Mouse (Mus musculus) ES-E14 (cell line): ENCODE results near the gene Fitm1.

Source experiments
- HCFC1 ChIP-seq: IDR thresholded peaks from 2 replicates; pipeline ENCODE4 v1.6.1; 2012; ENCODE audit warnings: low read length, inconsistent platforms, borderline replicate concordance; ENCODE audit not compliant: insufficient read depth
- ZC3H11A ChIP-seq: IDR thresholded peaks from 2 replicates; pipeline ENCODE4 v1.6.1; 2012; ENCODE audit warnings: low read depth, mild to moderate bottlenecking, inconsistent platforms, low read length, borderline replicate concordance

DNA sequence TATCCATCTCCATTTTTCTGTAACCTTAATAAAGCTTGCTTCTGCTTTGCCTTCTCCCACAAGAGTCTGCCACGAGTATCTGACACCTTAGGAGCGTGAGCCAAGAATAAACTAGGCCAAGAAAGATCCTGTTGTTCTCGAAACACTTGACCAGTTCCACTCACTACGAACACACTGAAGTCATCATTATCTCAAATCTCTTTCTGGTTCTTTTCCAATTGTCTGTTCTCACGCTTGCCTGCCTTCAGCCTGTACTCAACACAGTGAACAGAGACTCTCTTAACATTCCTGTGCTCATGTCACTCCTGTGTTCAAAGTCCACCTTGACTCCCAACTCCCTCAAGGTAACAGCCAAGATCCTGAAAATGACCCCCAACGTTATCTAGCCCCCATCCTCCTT is 37.9 kb downstream of the Fitm1 start:
- TF ChIP-seq ZC3H11A (no peak), HCFC1 (no peak)
